Mouse (Mus musculus) liver, embryonic 14.5 days (tissue): ENCODE measurements at regions not wholly inside any gene's neighbourhood (a gene's known extent, or its start where the extent isn't known, plus 50 kb on each side); places are given as distances from the start of the nearest gene placed in this dataset.

ENCODE experiments used
- ATAC-seq: fragments of 200-750 bp; cut with Nextera tagmentation; 2 replicates; pipeline ENCODE4 v1.8.0; 2017; ENCODE audit warnings: moderate number of reproducible peaks, mild to moderate bottlenecking, moderate library complexity; ENCODE audit not compliant: insufficient read depth
- DNase-seq, 3 experiments: peaks; one replicate each; pipeline ENCODE4 v3.0.0-alpha.2; 2012 to 2013; ENCODE audit warnings: low read depth in 3 of 3, low spot score in 3 of 3
- H3K27ac ChIP-seq: fragments of 300-500 bp; sonication (generic); 2 replicates; pipeline ENCODE4 v1.5.1; 2014; ENCODE audit warnings: moderate library complexity, mild to moderate bottlenecking, control low read depth, inconsistent platforms
- H3K27me3 ChIP-seq: fragments of 300-500 bp; sonication (generic); 2 replicates; pipeline ENCODE4 v1.6.1; 2014; ENCODE audit warnings: mild to moderate bottlenecking, low read length, moderate library complexity; ENCODE audit not compliant: control insufficient read depth, insufficient read depth
- H3K36me3 ChIP-seq: fragments of 300-500 bp; sonication (generic); replicated peaks from 2 replicates; pipeline ENCODE4 v1.6.1; 2014; ENCODE audit warnings: low read depth; ENCODE audit not compliant: control insufficient read depth, insufficient read depth
- H3K4me1 ChIP-seq, 2 experiments: fragments of 200-500 bp in 1 of 2; fragments of 300-500 bp in 1 of 2; sonication (generic) in 1 of 2; replicated peaks; 2 replicates each; pipeline ENCODE4 v1.6.1; 2012 to 2014; ENCODE audit warnings: antibody characterized with exemption in 1 of 2, inconsistent platforms in 1 of 2, low read length in 1 of 2; ENCODE audit not compliant: control insufficient read depth in 2 of 2, insufficient read depth in 2 of 2
- H3K4me2 ChIP-seq: fragments of 300-500 bp; sonication (generic); 2 replicates; pipeline ENCODE4 v1.6.1; 2014; ENCODE audit warnings: low read depth, mild to moderate bottlenecking, control low read depth, moderate library complexity
- H3K4me3 ChIP-seq, 2 experiments: fragments of 200-500 bp in 1 of 2; fragments of 300-500 bp in 1 of 2; sonication (generic) in 1 of 2; 2 replicates each; pipeline ENCODE4 v1.5.1; 2012 to 2014; ENCODE audit warnings: low read depth in 2 of 2, low read length in 2 of 2, mild to moderate bottlenecking in 2 of 2, control low read depth in 1 of 2, inconsistent platforms in 1 of 2, moderate library complexity in 1 of 2; ENCODE audit not compliant: insufficient read depth in 1 of 2
- H3K9ac ChIP-seq: fragments of 300-500 bp; sonication (generic); replicated peaks from 2 replicates; pipeline ENCODE4 v1.6.1; 2014; ENCODE audit warnings: mild to moderate bottlenecking, control low read depth, moderate library complexity
- H3K9me3 ChIP-seq: fragments of 300-500 bp; sonication (generic); 2 replicates; pipeline ENCODE4 v1.6.1; 2016; ENCODE audit warnings: low read length, mixed read lengths; ENCODE audit not compliant: control insufficient read depth
- CTCF ChIP-seq: IDR thresholded peaks from 2 replicates; pipeline ENCODE4 v1.5.1; 2016; ENCODE audit warnings: antibody characterized with exemption, low read depth, control low read depth
- EP300 ChIP-seq: IDR thresholded peaks from 2 replicates; pipeline ENCODE4 v1.6.1; 2016; ENCODE audit warnings: antibody characterized with exemption, low read depth
- WGBS: fragments of 180-500 bp; shearing (Covaris S2); extraction: QIAGEN DNeasy Blood & Tissue Kit; methylation state at CpG from one replicate; pipeline ENCODE4 v1.1.7; 2014; ENCODE audit not compliant: insufficient replicate concordance; 5-methylcytosine and 5-hydroxymethylcytosine counted together

- no peaks in the 10 kb centered on the region for H3K9me3 ChIP-seq
- DNase-seq (no peak), ATAC-seq (no peak)
- no peak overlapping the region for H3K9ac ChIP-seq
- no peak for TF ChIP-seq CTCF
- TF ChIP-seq EP300, result no peak
- H3K4me1 ChIP-seq, result no peaks in the 10 kb centered on the region
- no peaks in the 10 kb centered on the region for H3K36me3 ChIP-seq
- H3K27ac ChIP-seq, result no peak overlapping the region
- WGBS, result 54% methylated on average over 6 of the region's 6 CpGs
- no peak overlapping the region for H3K4me2 ChIP-seq
- no peak overlapping the region for H3K4me3 ChIP-seq
- no peaks in the 10 kb centered on the region for H3K27me3 ChIP-seq
Measured at GRCm38 (mm10) chr7:83211611-83212010, 344.5 kb downstream of the Mex3b start.

- ATAC-seq, result no peak
- 52% methylated on average over 3 of the region's 3 CpGs for whole genome bisulfite sequencing
- H3K4me1 ChIP-seq, result no peaks in the 10 kb centered on the region
Measured at GRCm38 (mm10) chr7:83222029-83222722, 355.0 kb downstream of the Mex3b start.

GRCm38 (mm10) chr7:83227262-83228108 lies 357.2 kb upstream of the Tmc3 start:
- 59% methylated on average over 7 of the region's 7 CpGs for WGBS
- Histone ChIP-seq H3K9ac (no peak overlapping the region), H3K4me1 (no peaks in the 10 kb centered on the region), H3K9me3 (no peaks in the 10 kb centered on the region), H3K4me3 (no peak overlapping the region), H3K36me3 (no peaks in the 10 kb centered on the region), H3K4me2 (no peak overlapping the region), H3K27ac (no peak overlapping the region), H3K27me3 (no peaks in the 10 kb centered on the region)
- ATAC-seq (no peak), DNase-seq (no peak)
- TF ChIP-seq EP300 (no peak), CTCF (no peak)

More at GRCm38 (mm10) chr7:83222029-83222722, 355.0 kb downstream of the Mex3b start:
- Histone ChIP-seq H3K9ac (no peak overlapping the region), H3K9me3 (no peaks in the 10 kb centered on the region), H3K27me3 (no peaks in the 10 kb centered on the region), H3K4me2 (no peak overlapping the region), H3K27ac (no peak overlapping the region), H3K4me3 (no peak overlapping the region), H3K36me3 (no peaks in the 10 kb centered on the region)
- no peak for DNase-seq
- no peak for TF ChIP-seq CTCF
- no peak for TF ChIP-seq EP300

GRCm38 (mm10) chr7:83230496-83231325 lies 354.0 kb upstream of the Tmc3 start:
- Histone ChIP-seq H3K4me2 (no peak overlapping the region), H3K36me3 (no peaks in the 10 kb centered on the region), H3K9ac (no peak overlapping the region), H3K4me1 (no peaks in the 10 kb centered on the region), H3K27ac (no peak overlapping the region), H3K27me3 (no peaks in the 10 kb centered on the region), H3K4me3 (no peak overlapping the region), H3K9me3 (no peaks in the 10 kb centered on the region)
- TF ChIP-seq CTCF (no peak), EP300 (no peak)
- ATAC-seq, result no peak
- WGBS, result 53% methylated on average over 3 of the region's 3 CpGs
- DNase-seq, result no peak
